Mouse (Mus musculus): ENCODE results near the gene Dennd1a.

DNA sequence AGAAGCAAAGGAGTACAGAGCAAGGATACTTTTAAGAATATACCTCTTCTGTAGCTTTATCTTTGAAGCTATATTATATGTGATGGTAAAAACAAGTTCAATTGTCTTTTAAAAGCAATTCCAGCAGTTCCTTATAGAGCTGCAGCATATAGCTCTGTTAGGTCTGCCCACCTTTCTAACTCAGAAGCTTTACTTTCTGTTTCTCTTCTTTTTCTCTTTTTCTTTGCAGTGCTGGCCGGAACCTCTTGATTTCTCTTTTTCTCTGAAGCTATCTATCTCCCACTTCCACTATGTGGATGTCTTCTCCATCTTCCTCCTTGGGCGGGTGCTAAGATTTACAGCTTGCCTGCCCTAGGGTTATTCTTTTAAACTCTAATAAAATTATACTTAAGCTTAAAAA lies 12.2 kb downstream of the Dennd1a start:
- no peak for TF ChIP-seq CTCF (conservative IDR thresholded peaks at IDR 0.05; ENCODE audit: insufficient read depth, insufficient read length, low read depth, low read length)
- no peak for TF ChIP-seq POLR2A (IDR thresholded peaks at IDR 0.05; ENCODE audit: low read depth, low read length)
